Mouse (Mus musculus) R1 (cell line): ENCODE data around the gene Nat14.

Experiments
- DNase-seq: peaks from one replicate; pipeline ENCODE4 v3.0.0-alpha.2; 2018; ENCODE audit warnings: low read depth, low spot score

The Nat14 gene

DNA sequence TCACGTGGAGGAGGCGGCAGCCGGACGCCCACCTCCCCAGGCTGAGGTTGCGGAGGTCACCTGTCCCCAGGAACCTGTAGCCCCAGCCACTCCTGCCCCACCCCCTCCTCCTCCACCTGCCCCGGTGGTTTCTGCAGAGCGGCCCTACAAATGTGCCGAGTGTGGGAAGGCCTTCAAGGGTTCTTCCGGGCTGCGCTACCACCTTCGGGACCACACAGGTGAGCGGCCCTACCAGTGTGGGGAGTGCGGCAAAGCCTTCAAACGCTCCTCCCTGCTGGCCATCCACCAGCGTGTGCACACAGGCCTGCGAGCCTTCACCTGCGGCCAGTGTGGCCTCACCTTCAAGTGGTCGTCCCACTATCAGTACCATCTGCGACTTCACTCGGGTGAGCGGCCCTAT lies 1.9 kb upstream of the Nat14 start:
- no peak for DNase-seq

DNA sequence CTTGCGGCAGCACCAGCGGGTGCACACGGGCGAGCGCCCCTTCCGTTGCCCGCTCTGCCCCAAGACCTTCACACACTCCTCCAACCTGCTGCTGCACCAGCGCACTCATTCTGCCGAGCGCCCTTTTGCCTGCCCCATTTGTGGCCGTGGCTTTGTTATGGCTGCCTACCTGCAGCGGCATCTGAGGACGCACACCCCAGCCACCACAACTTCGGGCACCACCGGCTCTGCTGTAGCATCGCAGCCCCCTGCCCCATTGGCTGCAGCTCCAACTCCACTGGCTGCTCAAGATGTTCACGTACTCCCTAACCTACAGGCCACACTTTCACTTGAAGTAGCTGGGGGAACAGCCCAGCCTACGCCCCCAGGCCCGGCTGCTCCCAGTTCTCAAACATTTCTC lies 1.3 kb upstream of the Nat14 start:
- DNase-seq = peak; percentile 58

DNA sequence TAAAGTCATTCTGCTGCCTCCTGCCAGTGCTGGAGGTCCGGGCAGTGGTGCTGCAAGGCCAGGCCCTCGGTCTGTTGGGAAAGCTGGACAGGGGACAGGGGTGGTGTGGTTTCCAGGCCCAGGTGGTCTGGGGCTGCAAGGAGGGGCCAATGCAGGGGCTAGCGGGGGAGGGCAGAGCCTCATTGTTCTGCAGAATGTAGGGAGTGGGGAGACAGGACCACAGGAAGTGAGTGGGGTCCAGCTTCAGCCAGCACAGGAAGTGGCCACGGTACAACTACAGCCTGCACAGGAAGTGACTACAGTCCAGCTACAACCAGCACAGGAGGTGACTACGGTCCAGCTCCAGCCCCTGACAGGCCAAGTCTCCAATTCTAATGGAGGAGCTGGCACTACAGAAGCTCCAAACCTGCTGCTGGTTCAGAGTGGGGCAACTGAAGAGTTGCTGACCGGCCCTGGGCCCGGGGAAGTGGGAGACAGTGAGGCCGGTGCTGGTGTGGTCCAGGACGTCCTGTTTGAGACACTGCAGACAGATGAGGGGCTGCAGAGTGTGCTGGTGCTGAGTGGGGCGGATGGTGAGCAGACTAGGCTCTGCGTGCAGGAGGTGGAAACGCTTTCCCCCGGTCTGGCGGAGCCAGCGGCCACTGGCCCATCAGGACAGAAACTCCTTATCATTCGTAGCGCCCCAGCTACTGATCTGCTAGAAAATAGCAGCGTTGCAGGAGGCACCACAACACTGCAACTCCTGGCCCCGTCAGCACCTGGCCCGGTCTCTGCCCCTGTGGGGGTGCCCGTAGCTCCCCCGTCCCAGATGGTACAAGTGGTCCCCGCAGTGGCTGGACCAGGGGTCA lies 628 bp upstream of the Nat14 start:
- DNase-seq = no peak

DNA sequence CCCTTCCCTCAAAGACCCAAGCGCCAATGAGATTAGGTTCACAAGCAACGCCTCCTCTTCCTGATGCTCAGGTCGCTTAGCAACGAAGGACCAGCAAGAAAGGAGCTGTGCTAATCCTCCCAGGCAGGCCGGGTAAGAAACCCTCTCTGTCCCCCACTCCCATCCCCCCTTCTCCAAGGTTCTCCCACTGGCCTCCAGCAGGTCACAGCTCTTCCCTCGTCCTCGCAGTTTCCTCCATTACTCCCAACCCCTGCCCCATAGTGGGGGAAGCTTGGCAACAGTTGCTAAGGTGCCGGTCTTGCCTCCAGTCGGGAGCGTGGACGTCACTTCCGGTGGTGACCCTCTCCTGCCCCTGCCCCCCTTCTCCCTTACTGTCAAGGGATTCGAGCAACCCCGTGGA lies 680 bp downstream of the Nat14 start:
- DNase-seq = peak; percentile 89

DNA sequence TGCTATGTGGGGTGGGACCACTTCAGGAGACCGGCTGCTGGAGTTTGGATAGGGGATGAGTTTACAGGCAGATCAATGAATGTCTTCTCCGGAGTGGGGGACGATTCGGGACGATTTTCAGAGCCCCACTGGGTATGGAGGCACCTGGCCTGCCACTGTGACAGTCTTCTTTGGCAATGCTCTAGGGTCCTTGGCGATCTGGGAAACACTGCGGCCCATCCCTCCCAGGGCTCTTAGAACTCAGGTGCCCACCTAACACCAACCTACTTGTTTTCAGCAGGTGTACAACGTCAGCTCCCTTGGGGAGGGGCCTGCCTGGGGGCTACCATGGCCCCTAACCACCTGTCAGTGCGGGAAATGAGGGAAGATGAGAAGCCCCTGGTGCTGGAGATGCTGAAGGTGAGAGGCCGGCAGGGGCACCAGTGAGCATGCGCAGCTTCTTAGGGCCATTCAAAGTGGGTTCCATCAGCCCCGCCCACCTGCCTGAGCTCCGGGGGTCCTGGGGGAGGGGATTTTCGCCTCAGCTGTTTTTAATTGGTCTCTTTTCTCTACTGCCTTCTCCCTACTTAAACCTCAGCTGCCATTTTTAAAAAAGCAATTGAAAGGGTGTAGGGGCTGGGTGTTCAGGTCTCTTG lies 1.2 kb downstream of the Nat14 start:
- DNase-seq = peak; percentile 93

DNA sequence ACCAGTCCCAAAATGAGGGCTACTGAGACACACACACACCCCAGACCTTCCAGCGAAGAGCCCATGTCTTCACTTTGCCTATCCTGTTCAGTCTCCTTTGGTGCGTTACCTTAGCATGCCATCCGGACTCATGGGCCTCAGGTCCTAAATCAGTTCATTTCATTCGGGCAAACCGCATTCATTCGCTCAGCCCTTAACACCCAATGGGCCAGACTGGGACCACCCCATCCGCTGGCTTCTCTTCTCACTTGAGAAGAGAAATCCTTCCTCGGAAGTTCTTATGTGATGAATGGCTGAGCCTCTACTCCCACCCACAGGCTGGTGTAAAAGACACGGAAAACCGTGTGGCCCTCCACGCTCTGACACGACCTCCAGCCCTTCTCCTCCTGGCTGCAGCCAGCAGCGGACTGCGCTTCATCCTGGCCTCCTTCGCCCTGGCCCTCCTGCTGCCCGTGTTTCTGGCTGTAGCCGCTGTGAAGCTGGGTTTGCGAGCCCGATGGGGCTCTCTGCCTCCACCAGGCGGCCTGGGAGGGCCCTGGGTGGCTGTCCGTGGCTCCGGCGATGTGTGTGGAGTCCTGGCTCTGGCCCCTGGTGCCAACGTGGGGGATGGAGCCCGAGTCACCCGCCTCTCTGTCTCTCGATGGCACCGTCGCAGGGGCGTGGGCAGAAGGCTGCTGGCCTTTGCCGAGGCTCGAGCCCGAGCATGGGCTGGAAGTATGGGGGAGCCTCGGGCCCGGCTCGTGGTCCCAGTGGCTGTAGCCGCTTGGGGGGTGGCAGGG lies 1.9 kb downstream of the Nat14 start:
- peak; percentile 37 for DNase-seq

DNA sequence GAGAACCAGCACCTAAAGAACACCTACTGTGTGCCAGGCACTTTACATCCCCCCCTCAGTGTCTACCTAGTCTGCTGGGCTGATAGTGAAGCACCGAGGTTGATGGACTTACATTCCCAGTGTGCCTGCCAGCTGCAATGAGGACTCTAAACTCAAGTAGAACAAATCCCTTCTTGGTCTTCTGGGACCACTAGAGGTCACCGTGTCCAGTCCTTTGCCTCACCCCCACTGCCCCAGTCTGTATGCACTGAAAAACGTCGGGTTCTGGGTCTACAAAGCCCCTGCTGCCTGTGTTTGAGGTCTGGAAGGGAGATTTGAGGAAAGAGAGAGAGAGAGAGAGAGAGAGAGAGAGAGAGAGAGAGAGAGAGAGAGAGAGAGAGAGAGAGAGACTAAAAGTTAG lies 2.7 kb downstream of the Nat14 start:
- no peak for DNase-seq

DNA sequence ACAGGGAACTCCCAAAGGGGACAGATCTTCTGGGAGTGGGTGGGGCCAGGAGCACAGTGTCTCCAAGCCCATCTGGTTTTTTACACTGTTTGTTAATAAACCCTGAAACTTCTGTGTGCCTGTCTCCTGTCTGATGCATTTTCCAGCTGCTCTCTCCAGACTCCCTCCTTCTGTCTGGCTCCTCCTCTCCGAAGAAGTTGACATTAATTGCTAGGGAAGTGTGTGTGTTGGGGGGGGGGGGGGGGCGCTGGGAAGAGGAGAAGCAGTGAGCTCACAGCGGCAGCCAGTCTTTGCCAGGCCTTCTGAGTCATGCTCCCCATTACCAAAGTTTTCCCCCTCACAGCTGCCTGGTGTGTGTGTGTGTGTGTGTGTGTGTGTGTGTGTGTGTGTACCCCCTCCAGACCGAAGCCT lies 3.1 kb downstream of the Nat14 start:
- DNase-seq = no peak

DNA sequence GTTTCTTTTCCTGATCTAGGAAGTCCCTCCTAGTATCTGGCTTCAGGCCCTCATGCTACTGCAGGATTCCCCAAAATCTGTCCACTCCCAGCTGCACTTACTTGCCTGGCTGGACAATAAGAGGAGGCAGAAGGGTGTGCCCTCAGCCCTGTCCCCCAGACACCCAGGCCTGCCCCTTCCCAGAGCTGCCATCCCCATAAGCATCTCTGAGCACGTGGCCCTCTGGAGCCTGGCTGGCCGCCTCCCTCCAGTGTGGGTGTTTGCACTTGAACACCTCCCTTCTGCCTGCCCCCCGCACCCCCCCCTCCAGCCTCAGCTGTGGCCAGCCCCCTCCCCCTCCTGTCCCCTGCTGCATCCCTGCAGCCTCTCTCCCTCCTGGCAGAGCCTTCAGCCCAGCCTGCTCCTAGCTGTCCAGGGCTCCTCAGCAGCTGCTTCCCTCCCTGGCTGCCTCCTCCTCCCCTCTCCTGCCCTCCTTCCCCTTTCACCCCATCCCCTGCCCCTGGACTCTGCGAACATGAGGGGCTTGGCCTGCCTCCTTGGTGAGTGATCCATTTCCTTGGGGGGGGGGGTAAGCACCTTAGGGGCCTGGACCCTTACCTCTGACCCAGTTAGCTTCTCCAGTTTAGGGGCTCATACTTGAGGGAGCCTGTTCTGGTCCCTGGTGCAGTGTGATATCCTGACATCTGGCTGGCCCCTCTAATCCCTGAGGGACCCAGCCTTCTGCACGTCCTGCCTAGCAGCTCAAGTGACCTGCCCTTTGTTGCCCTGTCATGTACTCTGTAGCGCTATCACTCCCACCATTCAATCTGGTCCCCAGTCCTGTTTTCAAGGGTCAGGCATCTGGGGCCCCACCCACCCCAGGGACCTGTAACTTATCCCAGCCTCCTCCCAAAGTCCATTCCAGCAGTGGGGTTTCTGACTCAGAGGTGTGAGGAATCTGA lies 3.9 kb downstream of the Nat14 start, which contains the start of gene Ssc5d:
TSS of gene Ssc5d (plus strand) at position 345 of the 941 bp plus-strand sequence.
- no peak for DNase-seq

DNA sequence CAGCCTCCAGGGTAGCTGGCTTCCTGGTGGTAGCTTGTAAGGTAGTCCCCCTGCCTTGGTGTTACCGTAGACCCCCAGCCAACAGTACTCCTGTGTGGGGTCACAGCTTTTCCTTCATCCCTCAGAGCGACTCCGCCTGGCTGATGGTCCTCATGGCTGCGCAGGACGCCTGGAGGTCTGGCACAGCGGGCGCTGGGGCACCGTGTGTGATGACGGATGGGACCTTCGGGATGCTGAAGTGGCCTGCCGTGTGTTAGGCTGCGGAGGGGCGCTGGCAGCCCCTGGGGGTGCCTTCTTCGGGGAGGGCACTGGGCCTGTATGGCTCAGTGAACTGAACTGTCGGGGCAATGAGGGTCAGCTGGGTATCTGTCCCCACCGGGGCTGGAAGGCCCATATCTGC lies 5.0 kb downstream of the Nat14 start:
- DNase-seq = no peak

DNA sequence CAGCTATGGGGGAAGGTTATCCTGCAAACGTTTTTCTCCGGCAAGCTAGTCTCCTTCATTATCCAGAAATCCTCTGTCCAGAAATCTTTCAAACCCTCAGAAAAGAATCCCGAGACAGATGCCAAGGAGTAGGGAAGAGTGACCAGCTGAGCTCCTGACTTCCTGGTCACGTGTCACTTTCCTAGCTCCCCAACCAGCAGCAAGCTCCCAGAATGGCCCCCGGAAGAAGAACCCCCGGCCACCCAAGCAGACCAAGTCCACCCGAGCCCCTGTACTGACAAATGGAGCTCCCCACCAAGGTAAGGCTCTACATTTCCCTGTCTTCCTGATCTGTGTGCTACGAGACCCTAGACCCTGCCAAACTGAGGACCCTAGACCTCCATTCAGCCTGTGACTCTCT lies 5.9 kb downstream of the Nat14 start:
- DNase-seq = no peak

DNA sequence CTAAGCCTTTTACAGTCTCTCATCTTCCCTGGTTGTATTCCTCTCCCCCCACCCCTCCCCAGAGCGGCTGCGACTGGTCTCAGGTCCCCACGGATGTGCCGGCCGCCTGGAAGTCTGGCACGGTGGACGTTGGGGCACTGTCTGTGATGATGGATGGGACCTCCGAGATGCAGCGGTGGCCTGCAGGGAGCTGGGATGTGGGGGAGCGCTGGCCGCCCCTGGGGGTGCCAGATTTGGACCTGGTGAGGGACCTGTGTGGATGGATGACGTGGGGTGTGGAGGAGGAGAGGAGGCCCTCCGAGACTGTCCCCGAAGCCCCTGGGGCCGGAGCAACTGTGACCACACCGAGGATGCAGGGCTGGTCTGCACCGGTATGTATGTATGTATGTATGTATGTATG lies 6.5 kb downstream of the Nat14 start:
- no peak for DNase-seq

DNA sequence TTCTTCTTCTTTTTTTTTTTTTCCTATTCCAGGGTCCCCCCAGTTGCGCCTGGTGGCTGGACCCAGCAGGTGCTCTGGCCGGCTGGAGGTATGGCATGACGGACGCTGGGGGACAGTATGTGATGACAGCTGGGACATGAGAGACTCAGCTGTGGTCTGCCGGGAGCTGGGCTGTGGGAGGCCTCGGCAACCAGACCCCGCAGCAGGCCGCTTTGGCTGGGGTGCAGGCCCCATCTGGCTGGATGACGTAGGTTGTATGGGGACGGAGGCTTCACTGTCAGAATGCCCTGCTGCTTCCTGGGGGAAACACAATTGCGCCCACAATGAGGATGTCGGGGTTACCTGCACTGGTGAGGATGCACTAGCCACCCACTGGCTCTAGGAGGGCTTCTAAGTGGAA lies 11.3 kb downstream of the Nat14 start:
- DNase-seq = no peak

DNA sequence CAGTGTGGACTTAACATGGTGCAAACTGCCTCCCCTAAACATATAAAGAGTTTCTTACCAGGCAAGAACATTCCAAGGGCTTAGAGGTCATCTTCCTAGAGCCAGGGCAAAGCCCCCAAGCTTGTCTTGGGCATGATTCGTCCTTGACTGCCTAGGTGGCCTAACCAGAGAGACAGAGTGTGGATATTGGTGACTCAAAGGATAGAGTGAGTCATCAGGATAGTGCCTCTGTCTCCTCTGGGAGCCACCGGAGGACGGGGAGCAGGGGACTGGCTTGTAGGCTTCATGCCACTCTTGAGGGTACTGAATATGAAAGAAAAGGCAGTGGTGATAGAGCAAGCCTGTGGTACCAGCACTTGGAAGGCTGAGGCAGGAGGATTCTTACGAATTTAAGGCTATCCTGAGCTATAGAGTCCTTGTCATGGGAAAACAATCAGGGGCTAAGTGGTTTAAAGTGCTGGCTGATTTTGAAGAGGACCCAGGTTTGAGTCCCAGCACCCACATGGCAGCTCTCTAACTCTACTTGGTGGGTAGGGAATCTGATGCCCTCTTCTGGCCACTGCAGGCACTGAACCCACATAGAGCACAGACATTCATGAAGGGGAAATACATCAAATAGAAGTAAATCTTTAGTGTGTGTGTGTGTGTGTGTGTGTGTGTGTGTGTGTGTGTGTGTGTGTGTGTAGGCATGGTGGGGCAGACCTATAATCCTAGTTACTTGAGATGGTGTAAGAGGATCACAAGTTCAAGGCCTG lies 12.5 kb downstream of the Nat14 start:
- peak; percentile 54 for DNase-seq

DNA sequence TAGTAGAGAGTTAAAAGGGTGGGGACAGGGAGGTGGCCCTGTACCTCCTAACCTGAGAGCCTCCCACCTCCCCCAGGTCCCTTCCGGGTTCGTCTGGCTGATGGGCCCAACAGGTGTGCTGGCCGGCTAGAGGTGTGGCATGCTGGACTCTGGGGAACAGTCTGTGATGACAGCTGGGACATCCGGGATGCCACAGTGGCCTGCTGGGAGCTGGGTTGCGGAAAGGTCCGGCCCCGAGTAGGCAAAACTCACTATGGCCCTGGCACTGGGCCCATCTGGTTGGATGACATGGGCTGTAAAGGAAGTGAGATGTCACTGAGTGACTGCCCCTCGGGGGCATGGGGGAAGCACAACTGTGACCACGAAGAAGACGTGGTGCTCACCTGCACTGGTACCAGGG lies 15.0 kb downstream of the Nat14 start:
- no peak for DNase-seq

DNA sequence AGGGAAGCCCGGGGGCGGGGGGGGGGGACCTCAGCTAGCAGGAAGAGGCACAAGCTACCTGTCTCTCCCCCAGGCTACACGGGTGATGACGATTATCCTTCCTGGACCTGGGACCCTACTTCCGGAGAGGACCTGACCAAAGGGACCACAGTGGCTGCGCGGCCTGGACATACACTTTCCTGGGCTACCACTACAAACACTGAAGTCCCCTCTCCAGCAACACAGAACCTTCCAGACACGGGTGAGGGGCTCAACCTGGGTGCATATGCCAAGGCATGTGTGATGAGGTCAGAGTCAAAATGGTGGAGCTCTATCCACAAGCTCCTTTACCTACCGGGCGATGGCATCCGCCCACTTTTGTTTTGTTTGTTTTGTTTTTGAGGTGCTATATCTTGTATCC lies 15.6 kb downstream of the Nat14 start:
- no peak for DNase-seq

DNA sequence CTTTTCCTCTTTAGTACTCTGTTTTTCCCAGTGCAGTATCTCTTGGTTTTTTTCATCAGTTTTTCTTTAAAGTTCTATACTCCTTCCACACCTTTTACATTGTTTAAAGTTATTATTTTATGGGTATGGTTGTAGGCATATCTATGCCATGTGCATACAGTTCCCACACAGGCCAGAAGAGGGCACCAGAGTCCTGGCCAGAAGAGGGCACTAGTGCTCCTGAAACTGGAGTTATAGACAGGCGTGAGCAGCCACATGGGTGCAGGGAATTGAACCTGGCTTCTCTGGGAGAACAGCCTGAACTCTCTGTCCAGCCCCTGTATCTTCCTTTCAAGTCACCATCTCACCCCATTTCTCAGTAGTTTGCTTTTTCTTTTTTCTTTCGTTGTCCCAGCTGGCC lies 16.6 kb downstream of the Nat14 start:
- peak; percentile 74 for DNase-seq

DNA sequence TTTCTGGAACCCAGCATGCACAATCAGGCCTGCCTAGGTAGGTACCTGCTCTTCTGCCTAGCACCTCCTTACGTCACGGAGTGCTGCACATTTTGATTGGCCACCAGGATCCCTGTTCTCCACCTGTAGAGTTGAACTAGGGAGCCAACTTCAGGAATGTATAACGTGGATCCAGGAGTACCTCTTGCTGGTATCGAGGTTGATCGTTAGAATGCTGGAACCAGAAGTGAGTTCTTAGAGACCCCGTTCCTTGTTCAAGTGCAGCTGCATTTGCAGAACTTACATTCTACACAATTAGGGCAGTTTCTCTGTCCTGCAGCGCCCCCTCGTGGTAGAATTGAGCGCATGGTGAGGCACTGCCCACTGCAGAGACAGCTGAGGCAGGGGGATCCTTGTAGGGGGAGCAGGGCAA lies 18.2 kb downstream of the Nat14 start:
- peak; percentile 90 for DNase-seq

DNA sequence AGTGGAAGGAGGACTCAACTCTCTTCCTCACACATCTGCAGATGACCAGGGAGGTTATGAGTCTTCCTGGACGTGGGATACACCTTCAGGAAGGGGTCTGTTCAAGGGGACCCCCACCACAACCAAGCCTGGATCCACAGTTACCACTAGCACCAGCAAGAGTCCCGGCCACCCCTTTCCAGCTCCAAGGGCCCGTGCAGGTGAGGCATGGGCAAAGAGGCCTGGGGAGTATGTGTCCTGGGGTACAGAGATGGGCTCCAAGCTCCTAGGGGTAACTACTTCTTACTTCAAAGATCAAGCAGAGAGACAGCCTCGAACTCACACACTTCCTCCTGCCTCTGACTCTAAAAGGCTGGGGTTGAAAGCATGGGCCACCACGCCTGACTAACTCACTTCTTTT lies 20.8 kb downstream of the Nat14 start:
- no peak for DNase-seq

DNA sequence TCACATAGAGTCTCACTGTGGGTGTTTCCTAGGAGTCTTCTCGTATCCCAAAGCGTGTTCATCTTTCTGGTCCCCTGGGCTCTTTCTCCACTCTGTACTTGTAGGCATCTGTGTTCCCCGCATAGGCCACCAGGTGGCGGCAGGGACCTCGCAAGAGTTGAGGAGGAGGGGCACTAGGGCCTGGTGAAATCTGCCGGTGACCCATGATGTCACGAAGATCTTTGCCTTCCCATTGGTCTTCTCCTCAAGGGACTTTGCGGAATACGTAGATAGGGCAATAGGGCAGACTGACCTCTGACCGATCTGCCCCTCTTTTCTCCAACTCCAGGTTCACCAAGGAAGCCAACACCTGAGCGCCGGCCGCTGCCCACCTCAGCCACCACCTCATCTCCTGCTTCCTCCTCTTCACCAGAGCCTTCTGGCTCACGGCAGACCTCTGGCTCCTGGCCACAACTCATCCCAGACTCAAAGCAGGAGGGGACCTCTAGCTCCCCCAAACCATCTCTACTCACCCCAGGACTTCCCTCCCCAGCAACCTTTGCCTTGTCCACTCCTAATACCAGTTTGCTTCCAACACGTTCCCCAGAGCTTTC lies 21.5 kb downstream of the Nat14 start:
- peak; percentile 94 for DNase-seq
